Mouse (Mus musculus): ENCODE measurements around the gene Gba2.
A peak's percentile ranks its signal among the peaks of the same experiment; 100 is the strongest.
"Not testable (repeated sequence)": the region's sequence is repeated elsewhere in the genome, so short reads cannot be mapped to it uniquely, and the experiment has no call there.

Gene Gba2

GRCm38 (mm10) chr4:43551854-43552253 is 26.8 kb downstream of the Gba2 start:
- DNase-seq, result not testable (repeated sequence)

DNA sequence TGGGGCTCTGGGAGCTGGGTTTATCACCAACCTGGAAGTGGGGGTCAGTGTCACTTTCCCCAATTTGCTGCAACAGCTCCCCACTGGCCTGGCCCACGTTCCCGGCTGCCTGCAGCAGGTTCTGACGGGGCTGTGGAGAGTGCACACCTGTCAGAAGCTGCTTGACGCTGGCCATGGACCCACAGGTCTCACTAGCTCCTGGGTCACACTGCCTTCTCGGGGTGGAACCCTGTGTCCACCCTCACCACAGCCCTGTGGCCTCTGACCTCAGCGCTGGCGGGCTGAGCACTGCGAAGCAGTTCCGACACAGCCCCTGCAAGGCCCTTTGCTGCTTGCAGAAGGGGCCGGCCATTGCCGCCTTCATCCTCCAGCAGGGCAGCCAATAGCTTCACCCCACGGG is 29.6 kb downstream of the Gba2 start:
- no peak for DNase-seq

DNA sequence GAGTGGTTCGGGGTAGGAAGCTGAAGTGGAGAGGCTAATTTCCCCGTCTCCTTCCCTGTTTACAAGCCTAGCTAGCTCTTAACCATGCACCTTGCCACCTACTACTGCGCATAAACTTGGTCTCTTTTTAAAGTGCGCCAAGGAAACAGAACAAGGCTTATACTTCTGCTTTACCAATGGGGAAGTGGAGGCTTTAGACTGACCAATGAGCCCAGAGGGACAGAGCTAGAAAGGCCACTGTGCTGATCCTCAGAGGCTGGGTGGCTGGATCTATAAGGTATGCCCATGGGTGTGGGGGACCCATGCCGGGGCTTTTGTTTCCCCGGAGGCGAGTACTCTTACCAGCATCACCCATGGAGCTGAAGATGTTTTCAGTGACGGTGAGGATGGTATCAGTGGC is 31.5 kb downstream of the Gba2 start:
- DNase-seq, result no peak

DNA sequence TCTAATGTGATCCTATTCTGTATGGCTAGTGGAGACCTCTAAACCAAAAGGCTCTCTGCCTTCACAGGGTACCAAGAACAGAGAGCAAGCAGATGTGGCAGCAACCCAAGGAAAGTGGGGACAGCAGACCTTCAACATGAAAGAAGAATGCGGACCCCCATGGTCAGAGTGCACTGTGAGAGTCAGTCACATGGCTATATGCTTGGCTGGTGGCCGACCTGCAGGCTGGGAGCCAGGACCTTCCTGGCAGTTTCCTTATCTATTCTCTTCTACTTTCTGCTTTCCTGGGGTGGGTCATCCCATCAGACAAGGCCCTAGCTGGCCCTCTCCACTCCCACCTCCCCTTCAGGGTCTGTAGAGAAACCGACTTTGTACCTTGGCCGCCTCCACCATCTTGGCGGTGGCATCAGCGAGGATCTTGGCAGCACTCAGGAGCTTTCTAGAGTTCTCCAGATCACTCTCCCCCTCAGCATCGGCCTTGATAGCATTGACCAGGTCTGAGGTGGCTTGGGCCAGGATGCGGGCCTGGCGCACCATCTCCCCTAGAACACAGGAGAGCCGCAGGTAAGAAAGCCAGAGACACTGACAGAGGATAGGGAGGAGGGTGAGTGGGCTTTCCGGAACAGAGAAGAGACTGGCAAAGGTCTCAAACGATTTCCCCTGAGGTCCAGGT is 32.2 kb downstream of the Gba2 start:
- peak; percentile 48 for DNase-seq

- no peak for DNase-seq
Observed at GRCm38 (mm10) chr4:43542044-43542443, 36.6 kb downstream of the Gba2 start.

DNA sequence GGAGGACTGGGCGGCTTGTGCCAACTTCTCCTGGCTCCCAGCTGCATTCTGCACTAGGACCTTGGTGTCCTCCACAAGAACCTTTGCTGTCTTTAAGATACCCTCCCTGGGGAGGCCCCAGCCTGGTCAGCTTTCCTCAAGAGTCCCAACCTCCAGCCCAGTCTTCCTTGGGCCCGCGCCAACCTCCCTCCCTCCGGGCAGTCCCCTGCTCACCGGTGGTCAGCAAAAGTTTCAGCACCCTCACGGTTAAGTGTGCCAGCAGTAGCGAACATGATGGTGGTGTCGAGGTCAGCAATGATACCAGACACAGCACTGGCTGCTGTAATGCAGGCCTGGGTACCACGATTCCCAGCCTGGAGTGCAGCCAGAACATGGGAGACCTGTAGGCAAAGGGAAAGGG is 42.6 kb downstream of the Gba2 start:
- DNase-seq, result no peak

- no peak for DNase-seq
Observed at GRCm38 (mm10) chr4:43535628-43536027, 43.0 kb downstream of the Gba2 start.

- DNase-seq, result peak; percentile 61
Observed at GRCm38 (mm10) chr4:43533270-43533669, 45.4 kb downstream of the Gba2 start.

- DNase-seq, result peak; percentile 78
Observed at GRCm38 (mm10) chr4:43530581-43530980, 48.1 kb downstream of the Gba2 start.

DNA sequence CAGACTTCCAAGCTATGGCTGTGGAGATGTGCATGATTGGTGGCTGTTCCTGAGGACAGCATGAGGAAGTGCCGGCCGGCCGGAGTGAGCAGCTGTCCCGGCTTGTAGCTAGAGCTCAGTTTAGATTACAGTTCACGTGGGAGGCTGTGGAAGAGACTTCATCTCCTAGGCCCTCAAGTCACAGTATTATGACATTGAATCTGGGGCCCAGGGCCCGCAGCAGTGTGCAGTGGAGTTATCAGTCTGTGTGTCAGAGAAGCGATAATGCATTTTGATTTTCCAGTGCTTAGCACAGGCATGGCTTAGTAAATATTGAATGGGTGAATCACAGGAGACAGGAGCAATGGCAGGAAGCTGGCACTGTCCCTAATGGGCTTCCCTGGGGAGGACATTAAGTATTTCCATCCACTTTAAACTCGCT is 48.6 kb downstream of the Gba2 start:
- DNase-seq, result no peak

GRCm38 (mm10) chr4:43528487-43528886 is 50.2 kb downstream of the Gba2 start:
- DNase-seq, result no peak

DNA sequence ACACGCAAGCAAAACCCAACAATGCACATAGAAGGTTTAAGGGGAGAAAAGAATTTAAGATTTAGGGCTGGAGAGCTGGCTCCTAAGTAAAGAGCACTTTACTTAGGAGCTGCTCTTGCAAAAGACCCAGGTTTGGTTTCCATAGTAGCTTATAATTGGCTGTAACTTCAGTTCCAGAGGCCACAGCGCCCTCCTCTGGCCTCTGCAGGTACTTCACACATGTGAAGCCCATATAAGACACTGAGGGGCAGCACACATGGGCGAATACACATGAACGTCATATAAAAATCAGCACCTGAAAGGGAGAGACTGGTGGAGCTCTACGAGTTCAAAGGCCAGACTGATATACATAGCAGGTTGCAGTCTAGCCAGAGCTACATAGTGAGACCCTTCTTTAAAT is 50.8 kb downstream of the Gba2 start:
- DNase-seq, result no peak

DNA sequence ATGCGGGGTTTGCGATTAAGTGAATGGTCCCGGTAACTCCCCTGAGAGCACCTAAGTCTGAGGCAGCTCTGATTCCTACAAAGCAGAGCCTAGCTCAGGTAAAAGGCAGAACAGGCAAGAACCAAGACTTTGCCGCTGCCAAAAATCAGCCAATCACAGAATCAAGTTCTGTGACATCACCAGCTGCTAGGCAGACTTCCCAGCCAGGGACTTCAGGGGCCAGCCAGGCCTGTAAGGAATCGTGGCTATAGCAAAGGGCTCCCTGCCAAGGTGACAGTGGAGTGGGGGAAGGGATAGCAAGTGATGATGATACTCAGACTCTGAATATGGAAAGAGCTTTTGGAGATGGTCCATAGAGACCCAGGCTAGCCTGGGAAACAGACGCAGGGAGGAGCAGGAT is 58.7 kb downstream of the Gba2 start:
- DNase-seq, result peak; percentile 93

DNA sequence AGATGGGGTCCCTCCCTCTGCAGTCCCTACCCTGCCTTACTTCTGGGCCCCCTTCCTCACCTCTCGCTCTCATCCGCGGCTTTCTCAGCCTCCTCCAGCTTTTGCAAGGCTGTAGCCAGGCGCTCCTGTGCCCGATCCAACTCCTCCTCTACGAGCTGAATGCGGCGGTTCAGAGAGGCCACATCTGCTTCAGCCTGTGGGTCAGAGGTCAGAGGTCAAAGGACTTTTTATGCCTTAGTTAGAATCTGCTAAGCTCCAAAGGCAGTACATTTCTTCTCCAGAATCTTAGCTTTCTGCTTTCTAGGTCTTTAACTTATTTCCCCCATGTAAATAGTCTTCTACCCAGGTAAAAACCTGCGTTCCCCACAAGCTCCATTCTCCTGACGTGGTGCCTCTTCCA is 59.1 kb downstream of the Gba2 start:
- DNase-seq, result no peak

All from kidney, postnatal 14 days (tissue).